ENCODE assay signal across 13 mouse cellular contexts in genomic region chr4:147433017-147433416, GRCm38 (mm10). TPM values are rescaled to one million over a fixed set of nuclear protein-coding genes. Genes with fewer than 3 reads are reported as not detected.
A peak's percentile ranks its signal among the peaks of the same experiment; 100 is the strongest.
DNase-seq lines count a peak whose midpoint lies in the region; ATAC-seq and TF ChIP-seq lines count a peak whose summit lies in the region.
"Had no signal": no experiment of that assay in that cellular context is flagged by ENCODE, and none has a peak within 500 bp of the region (broad histone marks: within the 10 kb centered on the region; RNA-seq: fewer than 3 reads in every experiment).

No protein-coding gene starts in this region.

- no peak overlapping the region for H3K9ac ChIP-seq in heart, embryonic 12.5 days
- H3K9ac ChIP-seq in lung, embryonic 15.5 days: no peak overlapping the region
- H3K9ac ChIP-seq in intestine, postnatal 0 days (ENCODE audit: low read depth, low read length): no peak overlapping the region
- H3K9ac ChIP-seq in stomach, embryonic 15.5 days: no peak overlapping the region
- H3K9ac ChIP-seq: embryonic facial prominence, embryonic 15.5 days; liver, embryonic 15.5 days had no signal

- H3K4me1 ChIP-seq in heart, embryonic 12.5 days (replicated peaks): no peaks in the 10 kb centered on the region
- no peaks in the 10 kb centered on the region for H3K4me1 ChIP-seq in lung, embryonic 15.5 days
- no peaks in the 10 kb centered on the region for H3K4me1 ChIP-seq in intestine, postnatal 0 days (replicated peaks; ENCODE audit: control insufficient read depth, insufficient read depth, low read length)
- no peaks in the 10 kb centered on the region for H3K4me1 ChIP-seq in stomach, embryonic 15.5 days
- H3K4me1 ChIP-seq: embryonic facial prominence, embryonic 15.5 days; liver, embryonic 15.5 days had no signal

- H3K4me2 ChIP-seq in heart, embryonic 12.5 days: no peak overlapping the region
- no peak overlapping the region for H3K4me2 ChIP-seq in lung, embryonic 15.5 days
- H3K4me2 ChIP-seq in intestine, postnatal 0 days (replicated peaks; ENCODE audit: low read depth): no peak overlapping the region
- no peak overlapping the region for H3K4me2 ChIP-seq in stomach, embryonic 15.5 days
- H3K4me2 ChIP-seq: embryonic facial prominence, embryonic 15.5 days; liver, embryonic 15.5 days had no signal

- H3K27ac ChIP-seq in heart, embryonic 12.5 days (ENCODE audit: poor library complexity, severe bottlenecking): no peak overlapping the region
- no peak overlapping the region for H3K27ac ChIP-seq in lung, embryonic 15.5 days
- no peak overlapping the region for H3K27ac ChIP-seq in intestine, postnatal 0 days (ENCODE audit: low read depth, low read length)
- no peak overlapping the region for H3K27ac ChIP-seq in stomach, embryonic 15.5 days
- H3K27ac ChIP-seq: embryonic facial prominence, embryonic 15.5 days; liver, embryonic 15.5 days had no signal

- whole genome bisulfite sequencing in heart, embryonic 12.5 days: 35% methylated on average over 3 of the region's 3 CpGs
- 36% methylated on average over 3 of the region's 3 CpGs for WGBS in lung, embryonic 15.5 days
- WGBS in intestine, postnatal 0 days: 39% methylated on average over 3 of the region's 3 CpGs
- 33% methylated on average over 3 of the region's 3 CpGs for WGBS in stomach, embryonic 15.5 days

- DNase-seq in heart, postnatal 14 days: no peak
- no peak for DNase-seq in lung, postnatal 4 days
- DNase-seq in cerebellum, adult 8-10 months: no peak
- DNase-seq: cerebellum, adult 11-12 months; gastrocnemius, postnatal 10 days; kidney, adult 11 months had no signal

- H3K4me3 ChIP-seq in heart, embryonic 12.5 days: no peak overlapping the region
- no peak overlapping the region for H3K4me3 ChIP-seq in lung, embryonic 15.5 days
- H3K4me3 ChIP-seq in intestine, postnatal 0 days (ENCODE audit: low read depth, low read length): no peak overlapping the region
- no peak overlapping the region for H3K4me3 ChIP-seq in stomach, embryonic 15.5 days (replicated peaks)
- H3K4me3 ChIP-seq: embryonic facial prominence, embryonic 15.5 days; liver, embryonic 15.5 days had no signal

- peak; percentile 16; the same call in 1 of the 2 replicates for ATAC-seq in heart, embryonic 12.5 days (ENCODE audit: insufficient number of reproducible peaks, low FRiP score)
- 0 out of 2 replicates have a peak, but pooled peaks have one; percentile 13 for ATAC-seq in lung, embryonic 15.5 days (ENCODE audit: borderline replicate concordance, extremely low read depth, low FRiP score, low TSS enrichment)
- peak; percentile 12; the same call in 1 of the 2 replicates for ATAC-seq in intestine, postnatal 0 days
- ATAC-seq in stomach, embryonic 15.5 days (ENCODE audit: insufficient read depth, low FRiP score, low read depth): peak; percentile 13; the same call in 1 of the 2 replicates
- ATAC-seq: activated CD4-positive, CD25-positive, alpha-beta regulatory T cell, adult 4 months had no signal

- H3K36me3 ChIP-seq in heart, embryonic 12.5 days: no peaks in the 10 kb centered on the region
- H3K36me3 ChIP-seq in lung, embryonic 15.5 days: no peaks in the 10 kb centered on the region
- H3K36me3 ChIP-seq in intestine, postnatal 0 days (ENCODE audit: control insufficient read depth, insufficient read depth): no peaks in the 10 kb centered on the region
- H3K36me3 ChIP-seq in stomach, embryonic 15.5 days: no peaks in the 10 kb centered on the region
- H3K36me3 ChIP-seq: embryonic facial prominence, embryonic 15.5 days; liver, embryonic 15.5 days had no signal

- intact Hi-C loops in heart, postnatal 14 days (cut with DNase I): loop anchor here (5.0 kb wide), 1 partner anchor 311 kb away; no protein-coding TSS in a partner anchor

- no peaks in the 10 kb centered on the region for H3K27me3 ChIP-seq in heart, embryonic 12.5 days (replicated peaks)
- H3K27me3 ChIP-seq in lung, embryonic 15.5 days: no peaks in the 10 kb centered on the region
- no peaks in the 10 kb centered on the region for H3K27me3 ChIP-seq in intestine, postnatal 0 days (replicated peaks; ENCODE audit: control insufficient read depth, insufficient read depth, low read length)
- H3K27me3 ChIP-seq in stomach, embryonic 15.5 days (replicated peaks): no peaks in the 10 kb centered on the region
- H3K27me3 ChIP-seq: embryonic facial prominence, embryonic 15.5 days; liver, embryonic 15.5 days had no signal

- TF ChIP-seq CTCF in intestine, postnatal 0 days (IDR thresholded peaks at IDR 0.05; ENCODE audit: low read depth): no peak

- peaks cover 32% of the 10 kb centered on the region for H3K9me3 ChIP-seq in heart, embryonic 12.5 days (replicated peaks)
- peaks cover 40% of the 10 kb centered on the region for H3K9me3 ChIP-seq in lung, embryonic 15.5 days
- H3K9me3 ChIP-seq in intestine, postnatal 0 days (ENCODE audit: control insufficient read depth): peaks cover 31% of the 10 kb centered on the region
- peaks cover 16% of the 10 kb centered on the region for H3K9me3 ChIP-seq in stomach, embryonic 15.5 days

RNA-seq across cellular contexts. Expression of gene Zfp982, which starts 59.2 kb away (rescaled TPM):
- polyA plus RNA-seq in heart, embryonic 12.5 days (2016; fragmentation: Nextera tagmentation; extraction: Ambion mirVana): 10.0 and 11.7 TPM in 2 replicates
- total RNA-seq in heart, postnatal 14 days (2021): 1 to 10 TPM; 8.2 to 8.4 TPM
- polyA plus RNA-seq in lung, embryonic 15.5 days (2015; fragmentation: Nextera tagmentation; extraction: Ambion mirVana): 4.4 and 4.9 TPM in 2 replicates
- polyA plus RNA-seq in intestine, postnatal 0 days (2015; fragmentation: Nextera tagmentation; extraction: Ambion mirVana): 1.7 and 2.0 TPM in 2 replicates
- polyA plus RNA-seq in stomach, embryonic 15.5 days (2015; fragmentation: Nextera tagmentation; extraction: Ambion mirVana): 5.1 and 5.4 TPM in 2 replicates
